8 mouse cellular contexts compared by ENCODE assay signal in the genomic region with DNA sequence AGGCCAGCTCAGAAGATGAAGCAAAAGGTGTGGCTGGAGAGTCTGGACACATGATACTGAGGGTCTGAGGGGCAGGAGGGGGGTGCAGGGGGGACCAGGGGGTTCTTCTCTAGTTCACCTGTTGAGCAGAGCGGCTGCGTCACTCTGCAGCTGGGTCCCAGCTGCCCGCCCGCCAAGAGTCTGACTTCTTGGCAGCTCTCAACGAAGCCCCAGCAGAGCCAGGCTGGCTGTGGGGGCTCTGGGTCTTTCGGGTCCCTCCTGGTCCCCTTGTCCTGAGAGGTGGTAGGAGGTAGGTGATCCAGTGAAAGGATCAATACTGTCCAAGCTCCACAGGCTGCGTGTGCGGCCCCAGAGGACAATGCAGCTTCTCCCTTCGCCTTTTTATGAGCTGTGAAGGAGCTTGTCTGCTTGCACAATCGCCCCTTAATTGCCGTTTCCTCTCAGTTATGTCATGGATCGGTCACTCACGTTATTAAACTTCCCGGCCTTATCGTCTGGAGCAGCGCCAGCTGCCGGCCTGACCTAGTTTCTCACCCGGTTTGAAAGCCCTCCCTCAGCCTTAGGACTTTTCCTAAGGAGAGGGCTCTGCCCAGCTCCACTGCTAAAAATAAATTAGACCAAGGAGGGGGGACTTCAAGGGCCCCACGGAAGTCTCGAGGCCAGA.
A peak's percentile ranks its signal among the peaks of the same experiment; 100 is the strongest.
DNase-seq lines count a peak whose midpoint lies in the region; ATAC-seq and TF ChIP-seq lines count a peak whose summit lies in the region.

No protein-coding gene starts in this region.

- no peak for TF ChIP-seq CTCF in liver, embryonic 14.5 days (IDR thresholded peaks at IDR 0.05; ENCODE audit: low read depth)

- H3K4me2 ChIP-seq in intestine, embryonic 15.5 days (replicated peaks) = 0 out of 2 replicates have a peak overlapping the region, but pooled peaks have one; percentile 15
- no peak overlapping the region for H3K4me2 ChIP-seq in liver, embryonic 14.5 days (ENCODE audit: low read depth)
- H3K4me2 ChIP-seq in neural tube, embryonic 15.5 days = 0 out of 2 replicates have a peak overlapping the region, but pooled peaks have one; percentile 22

- H3K36me3 ChIP-seq in intestine, embryonic 15.5 days = no peaks in the 10 kb centered on the region
- no peaks in the 10 kb centered on the region for H3K36me3 ChIP-seq in liver, embryonic 14.5 days (replicated peaks; ENCODE audit: control insufficient read depth, insufficient read depth, low read depth)
- H3K36me3 ChIP-seq in neural tube, embryonic 15.5 days = no peaks in the 10 kb centered on the region

- peak; percentile 83 for DNase-seq in MN1 (ENCODE audit: low spot score)
- DNase-seq in adrenal gland, postnatal 36 days = peak; percentile 88 to 90
- peak; percentile 99 for DNase-seq in heart, adult 11 months
- DNase-seq in liver, embryonic 14.5 days (ENCODE audit: low read depth in 3 of 3, low spot score in 3 of 3) = no peak
- no peak for DNase-seq in layer of hippocampus, adult 18-20 months (ENCODE audit: low spot score in 2 of 2)
- DNase-seq in left cerebral cortex, postnatal 36 days (ENCODE audit: low spot score in 2 of 2) = no peak

- ATAC-seq in intestine, embryonic 15.5 days = peak; percentile 67
- ATAC-seq in liver, embryonic 14.5 days (ENCODE audit: insufficient read depth) = peak; percentile 19; the same call in 1 of the 2 replicates
- ATAC-seq in neural tube, embryonic 15.5 days (ENCODE audit: low FRiP score) = no peak

- TF ChIP-seq EP300 in liver, embryonic 14.5 days (IDR thresholded peaks at IDR 0.05; ENCODE audit: low read depth) = no peak

- H3K9ac ChIP-seq in intestine, embryonic 15.5 days = 0 out of 2 replicates have a peak overlapping the region, but pooled peaks have one; percentile 15
- no peak overlapping the region for H3K9ac ChIP-seq in liver, embryonic 14.5 days (replicated peaks)
- no peak overlapping the region for H3K9ac ChIP-seq in neural tube, embryonic 15.5 days (replicated peaks)

- no peaks in the 10 kb centered on the region for H3K9me3 ChIP-seq in intestine, embryonic 15.5 days
- H3K9me3 ChIP-seq in liver, embryonic 14.5 days (ENCODE audit: control insufficient read depth, low read length) = no peaks in the 10 kb centered on the region
- no peaks in the 10 kb centered on the region for H3K9me3 ChIP-seq in neural tube, embryonic 15.5 days (replicated peaks)

- peaks cover 26% of the 10 kb centered on the region for H3K4me1 ChIP-seq in intestine, embryonic 15.5 days (replicated peaks)
- 0 out of 4 replicates have a peak, but pooled peaks cover 0 to 2% of the 10 kb centered on the region in 2 experiments for H3K4me1 ChIP-seq in liver, embryonic 14.5 days (replicated peaks; ENCODE audit: control insufficient read depth in 2 of 2, insufficient read depth in 2 of 2, low read length in 1 of 2)
- peaks cover 18% of the 10 kb centered on the region for H3K4me1 ChIP-seq in neural tube, embryonic 15.5 days

- H3K27me3 ChIP-seq in intestine, embryonic 15.5 days (replicated peaks) = no peaks in the 10 kb centered on the region
- no peaks in the 10 kb centered on the region for H3K27me3 ChIP-seq in liver, embryonic 14.5 days (ENCODE audit: control insufficient read depth, insufficient read depth, low read length)
- no peaks in the 10 kb centered on the region for H3K27me3 ChIP-seq in neural tube, embryonic 15.5 days (replicated peaks)

- H3K27ac ChIP-seq in intestine, embryonic 15.5 days = peak overlapping the region; percentile 57; the same call in 1 of the 2 replicates
- H3K27ac ChIP-seq in liver, embryonic 14.5 days = no peak overlapping the region
- H3K27ac ChIP-seq in neural tube, embryonic 15.5 days (replicated peaks) = peak overlapping the region; percentile 64; the same call in 1 of the 2 replicates

- no peak overlapping the region for H3K4me3 ChIP-seq in intestine, embryonic 15.5 days (replicated peaks)
- no peak overlapping the region for H3K4me3 ChIP-seq in liver, embryonic 14.5 days (ENCODE audit: insufficient read depth in 1 of 2, low read depth in 2 of 2, low read length in 2 of 2)
- no peak overlapping the region for H3K4me3 ChIP-seq in neural tube, embryonic 15.5 days (replicated peaks)

- intact Hi-C loops in left cerebral cortex, postnatal 36 days (cut with DNase I) = no loop called here

- 28% methylated on average over 20 of the region's 20 CpGs for WGBS in intestine, embryonic 15.5 days
- WGBS in liver, embryonic 14.5 days (ENCODE audit: insufficient replicate concordance) = 23% methylated on average over 20 of the region's 20 CpGs
- 12% methylated on average over 20 of the region's 20 CpGs for WGBS in neural tube, embryonic 15.5 days

Comparison
In these comparisons a context has a peak if more than half of its experiments do, and no peak if none do; other contexts are left out.
1. DNase-seq: peak in MN1 (single experiment), adrenal gland, postnatal 36 days (2 of 2) and heart, adult 11 months (single experiment); none in liver, embryonic 14.5 days (0 of 3), layer of hippocampus, adult 18-20 months (0 of 2) and left cerebral cortex, postnatal 36 days (0 of 2).